Mouse (Mus musculus): ENCODE measurements at regions not wholly inside any gene's neighbourhood (a gene's known extent, or its start where the extent isn't known, plus 50 kb on each side); places are given as distances from the start of the nearest gene placed in this dataset.

DNA sequence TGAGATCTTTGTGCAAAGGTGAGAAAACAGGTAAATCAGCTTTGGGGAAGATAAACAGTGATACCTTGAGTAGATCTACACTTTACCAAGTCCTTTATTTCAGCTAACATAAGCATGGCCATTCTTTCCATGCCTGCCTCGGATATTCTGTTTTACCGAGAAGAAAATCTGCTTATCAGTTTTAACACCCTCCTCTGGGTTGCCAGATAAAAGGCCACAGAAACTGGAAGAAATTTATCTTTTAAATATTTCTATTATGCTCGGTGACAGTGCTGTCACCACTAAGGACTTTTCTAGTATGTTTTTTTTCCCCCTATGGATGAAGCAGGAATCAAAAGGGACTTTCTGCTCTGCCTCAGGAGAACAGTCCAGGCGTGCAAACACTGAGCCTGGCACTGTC, 84.2 kb downstream of the Mbip start:
- TF ChIP-seq CTCF (IDR thresholded peaks at IDR 0.05; ENCODE audit: borderline replicate concordance, insufficient read depth, low read length) (no peak), POLR2A (IDR thresholded peaks at IDR 0.05; ENCODE audit: low read depth, low read length) (no peak)

Data from embryonic fibroblast, embryonic 13.5 days (primary cell).